Mouse (Mus musculus): ENCODE results near the gene Oat.

The Oat gene

GRCm38 (mm10) chr7:132594325-132594724, 18.1 kb upstream of the Oat start:
- DNase-seq (ENCODE audit: low read depth in 2 of 2, low spot score in 2 of 2), result no peak

GRCm38 (mm10) chr7:132593762-132594161, 17.6 kb upstream of the Oat start:
- no peak for DNase-seq (ENCODE audit: low read depth in 2 of 2, low spot score in 2 of 2)

- DNase-seq (ENCODE audit: low read depth in 2 of 2, low spot score in 2 of 2), result no peak
Observed at GRCm38 (mm10) chr7:132589610-132590009, 13.4 kb upstream of the Oat start.

- no peak for DNase-seq (ENCODE audit: low read depth in 2 of 2, low spot score in 2 of 2)
Observed at GRCm38 (mm10) chr7:132587167-132587566, 11.0 kb upstream of the Oat start.

GRCm38 (mm10) chr7:132585695-132586491, 9.7 kb upstream of the Oat start:
- DNase-seq (ENCODE audit: low read depth in 2 of 2, low spot score in 2 of 2), result no peak

GRCm38 (mm10) chr7:132581441-132581840, 5.2 kb upstream of the Oat start:
- no peak for DNase-seq (ENCODE audit: low read depth in 2 of 2, low spot score in 2 of 2)

- DNase-seq (ENCODE audit: low read depth in 2 of 2, low spot score in 2 of 2), result no peak
Observed at GRCm38 (mm10) chr7:132580511-132580910, 4.3 kb upstream of the Oat start.

- DNase-seq (ENCODE audit: low read depth in 2 of 2, low spot score in 2 of 2), result no peak
Observed at GRCm38 (mm10) chr7:132576891-132577290, 693 bp upstream of the Oat start.

- peak; percentile 56 to 69 for DNase-seq (ENCODE audit: low read depth in 2 of 2, low spot score in 2 of 2)
Observed at GRCm38 (mm10) chr7:132575623-132576022, 575 bp downstream of the Oat start.

GRCm38 (mm10) chr7:132574646-132575045, 1.6 kb downstream of the Oat start:
- no peak for DNase-seq (ENCODE audit: low read depth in 2 of 2, low spot score in 2 of 2)

GRCm38 (mm10) chr7:132573205-132573604, 3.0 kb downstream of the Oat start:
- no peak for DNase-seq (ENCODE audit: low read depth in 2 of 2, low spot score in 2 of 2)

- no peak for DNase-seq (ENCODE audit: low read depth in 2 of 2, low spot score in 2 of 2)
Observed at GRCm38 (mm10) chr7:132572738-132573137, 3.5 kb downstream of the Oat start.

GRCm38 (mm10) chr7:132571481-132571880, 4.7 kb downstream of the Oat start:
- no peak for DNase-seq (ENCODE audit: low read depth in 2 of 2, low spot score in 2 of 2)

GRCm38 (mm10) chr7:132570071-132570470, 6.1 kb downstream of the Oat start:
- DNase-seq (ENCODE audit: low read depth in 2 of 2, low spot score in 2 of 2), result no peak

- DNase-seq (ENCODE audit: low read depth in 2 of 2, low spot score in 2 of 2), result peak in 1 of 2 experiments; percentile 32
Observed at GRCm38 (mm10) chr7:132568817-132569216, 7.4 kb downstream of the Oat start.

GRCm38 (mm10) chr7:132565831-132566230, 10.4 kb downstream of the Oat start:
- no peak for DNase-seq (ENCODE audit: low read depth in 2 of 2, low spot score in 2 of 2)

- no peak for DNase-seq (ENCODE audit: low read depth in 2 of 2, low spot score in 2 of 2)
Observed at GRCm38 (mm10) chr7:132559138-132559766, 16.9 kb downstream of the Oat start.

- no peak for DNase-seq (ENCODE audit: low read depth in 2 of 2, low spot score in 2 of 2)
Observed at GRCm38 (mm10) chr7:132558141-132558736, 18.0 kb downstream of the Oat start.

GRCm38 (mm10) chr7:132556575-132556974, 19.6 kb downstream of the Oat start:
- DNase-seq (ENCODE audit: low read depth in 2 of 2, low spot score in 2 of 2), result no peak

GRCm38 (mm10) chr7:132555911-132556310, 20.3 kb downstream of the Oat start:
- DNase-seq (ENCODE audit: low read depth in 2 of 2, low spot score in 2 of 2), result no peak

- DNase-seq (ENCODE audit: low read depth in 2 of 2, low spot score in 2 of 2), result no peak
Observed at GRCm38 (mm10) chr7:132554091-132554490, 22.1 kb downstream of the Oat start.

Data from CD8-positive naive resting alpha-beta T cell, adult 2 months (primary cell).